Mouse (Mus musculus): ENCODE results near the gene Snrpg.
"Not testable (repeated sequence)": the region's sequence is repeated elsewhere in the genome, so short reads cannot be mapped to it uniquely, and the experiment has no call there.

DNA sequence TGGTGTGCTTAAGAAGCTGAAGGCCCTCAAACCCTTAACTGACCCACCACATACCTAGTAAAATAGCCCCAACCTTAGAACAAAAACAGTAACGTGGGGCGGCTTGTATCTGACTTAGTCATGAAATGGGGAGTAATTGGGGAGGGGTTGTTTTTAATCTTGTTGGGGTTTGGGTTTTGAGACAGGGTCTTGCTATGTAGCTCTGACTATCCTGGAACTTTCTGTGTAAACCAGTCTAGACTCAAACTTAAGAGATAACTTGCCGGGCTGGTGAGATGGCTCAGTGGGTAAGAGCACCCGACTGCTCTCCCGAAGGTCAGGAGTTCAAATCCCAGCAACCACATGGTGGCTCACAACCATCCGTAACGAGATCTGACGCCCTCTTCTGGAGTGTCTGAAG lies 9.0 kb downstream of the Snrpg start:
- not testable (repeated sequence) for TF ChIP-seq CTCF (IDR thresholded peaks at IDR 0.05; ENCODE audit: borderline replicate concordance, insufficient read depth, low read depth, low read length); POLR2A (IDR thresholded peaks at IDR 0.05; ENCODE audit: borderline replicate concordance, insufficient read depth, low read length)
